In the genomic region with DNA sequence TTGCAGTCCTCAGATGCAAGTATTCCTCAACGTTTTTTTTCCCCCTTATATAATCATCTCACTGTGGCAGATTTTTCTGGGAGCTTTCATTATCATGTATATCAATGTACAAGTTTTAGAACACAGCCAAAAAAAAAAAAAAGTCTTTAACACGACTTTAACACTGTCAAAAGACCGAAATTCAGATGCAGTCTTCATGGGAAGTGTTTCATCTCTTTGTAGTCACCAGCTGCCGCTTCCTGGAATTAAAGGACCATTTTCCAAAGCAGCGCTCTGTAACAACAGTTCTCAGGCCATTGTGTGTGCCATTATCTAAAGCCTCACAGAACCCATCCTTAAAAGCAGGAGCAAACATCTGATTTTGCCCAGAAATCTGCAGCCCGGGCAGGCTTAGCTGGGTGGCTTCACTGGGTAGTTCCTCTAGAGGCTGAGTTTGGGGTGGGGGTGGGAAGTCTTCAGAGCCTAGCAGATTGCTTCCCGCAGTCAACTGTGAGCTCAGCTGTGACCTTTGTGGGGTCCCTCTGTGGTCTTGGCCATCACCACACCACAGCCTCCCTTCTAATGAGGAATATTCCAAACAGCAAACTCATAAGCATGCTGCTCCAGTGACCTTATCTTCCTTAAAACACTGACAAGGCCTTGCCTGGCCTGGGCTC, we compare ENCODE assay signal across 12 mouse cellular contexts. TPM values are rescaled to one million over a fixed set of nuclear protein-coding genes. Genes with fewer than 3 reads are reported as not detected.
DNase-seq lines count a peak whose midpoint lies in the region; ATAC-seq and TF ChIP-seq lines count a peak whose summit lies in the region.
"Had no signal": no experiment of that assay in that cellular context is flagged by ENCODE, and none has a peak within 500 bp of the region (broad histone marks: within the 10 kb centered on the region; RNA-seq: fewer than 3 reads in every experiment).

No protein-coding gene starts in this region.

- peak; percentile 63 for ATAC-seq in forebrain, postnatal 0 days
- no peak for ATAC-seq in midbrain, postnatal 0 days (ENCODE audit: low FRiP score)

- 0 out of 2 replicates have a peak, but pooled peaks cover 8% of the 10 kb centered on the region for H3K4me1 ChIP-seq in forebrain, postnatal 0 days (ENCODE audit: insufficient read depth)
- 0 out of 2 replicates have a peak, but pooled peaks cover 8% of the 10 kb centered on the region for H3K4me1 ChIP-seq in midbrain, postnatal 0 days (ENCODE audit: insufficient read depth, low read length)
- H3K4me1 ChIP-seq in thymus, adult 2 months (replicated peaks; ENCODE audit: control insufficient read depth, insufficient read depth, low read length) = no peaks in the 10 kb centered on the region

- DNase-seq in embryo, embryonic 10.5 days (ENCODE audit: low spot score) = peak; percentile 7
- no peak for DNase-seq in embryo, embryonic 9.5 days (ENCODE audit: extremely low spot score)
- peak; percentile 33 to 35 for DNase-seq in layer of hippocampus, postnatal 14 days (ENCODE audit: low spot score in 2 of 2)
- no peak for DNase-seq in layer of hippocampus, adult 9-11 months
- no peak for DNase-seq in forebrain, postnatal 0 days
- no peak for DNase-seq in midbrain, postnatal 0 days (ENCODE audit: low spot score)
- no peak for DNase-seq in thymus, adult 2 months
- DNase-seq in neural tube, embryonic 10.5 days (ENCODE audit: extremely low spot score, low spot score) = no peak
- DNase-seq: cerebellum, adult 2 months; gastrocnemius, postnatal 10 days; lung, postnatal 4 days had no signal

- H3K27me3 ChIP-seq in forebrain, postnatal 0 days (ENCODE audit: insufficient read depth, low read length) = no peaks in the 10 kb centered on the region
- H3K27me3 ChIP-seq in midbrain, postnatal 0 days (ENCODE audit: insufficient read depth, low read length) = no peaks in the 10 kb centered on the region
- no peaks in the 10 kb centered on the region for H3K27me3 ChIP-seq in thymus, adult 2 months (ENCODE audit: control insufficient read depth, insufficient read depth, low read length)
- H3K27me3 ChIP-seq: limb, embryonic 13.5 days had no signal

- no peak for TF ChIP-seq POLR2A in thymus, adult 2 months (IDR thresholded peaks at IDR 0.05; ENCODE audit: control insufficient read depth, extremely low read depth, insufficient read depth, low read length, poor library complexity)

- no peak for TF ChIP-seq CTCF in forebrain, postnatal 0 days (IDR thresholded peaks at IDR 0.05; ENCODE audit: low read depth)
- no peak for TF ChIP-seq CTCF in midbrain, postnatal 0 days (IDR thresholded peaks at IDR 0.05)
- TF ChIP-seq CTCF in thymus, adult 2 months (IDR thresholded peaks at IDR 0.05; ENCODE audit: borderline replicate concordance, control insufficient read depth, extremely low read depth, insufficient read depth, low read length, poor library complexity) = no peak

- H3K4me2 ChIP-seq in forebrain, postnatal 0 days (ENCODE audit: low read depth) = no peak overlapping the region
- no peak overlapping the region for H3K4me2 ChIP-seq in midbrain, postnatal 0 days (ENCODE audit: low read depth, low read length, poor library complexity, severe bottlenecking)
- H3K4me2 ChIP-seq: limb, embryonic 13.5 days had no signal

- no peaks in the 10 kb centered on the region for H3K36me3 ChIP-seq in forebrain, postnatal 0 days (ENCODE audit: insufficient read depth)
- no peaks in the 10 kb centered on the region for H3K36me3 ChIP-seq in midbrain, postnatal 0 days (ENCODE audit: insufficient read depth, low read length)
- no peaks in the 10 kb centered on the region for H3K36me3 ChIP-seq in thymus, adult 2 months (ENCODE audit: control insufficient read depth, insufficient read depth, low read length)
- H3K36me3 ChIP-seq: limb, embryonic 13.5 days had no signal

- no peak overlapping the region for H3K4me3 ChIP-seq in forebrain, postnatal 0 days (ENCODE audit: low read depth, low read length)
- no peak overlapping the region for H3K4me3 ChIP-seq in midbrain, postnatal 0 days (ENCODE audit: low read depth, low read length)
- no peak overlapping the region for H3K4me3 ChIP-seq in thymus, adult 2 months (ENCODE audit: control insufficient read depth, insufficient read depth, low read length)
- H3K4me3 ChIP-seq: limb, embryonic 13.5 days had no signal

- H3K27ac ChIP-seq in forebrain, postnatal 0 days (ENCODE audit: low read depth, low read length) = peak overlapping the region; percentile 82
- 0 out of 2 replicates have a peak overlapping the region, but pooled peaks have one; percentile 6 for H3K27ac ChIP-seq in midbrain, postnatal 0 days (ENCODE audit: low read depth, low read length)
- H3K27ac ChIP-seq in thymus, adult 2 months (ENCODE audit: control insufficient read depth, insufficient read depth, low read length) = no peak overlapping the region

- no peaks in the 10 kb centered on the region for H3K9me3 ChIP-seq in forebrain, postnatal 0 days (ENCODE audit: low read length)
- H3K9me3 ChIP-seq in midbrain, postnatal 0 days (ENCODE audit: low read length) = no peaks in the 10 kb centered on the region
- H3K9me3 ChIP-seq: limb, embryonic 13.5 days had no signal

- H3K9ac ChIP-seq in forebrain, postnatal 0 days = peak overlapping the region; percentile 28
- no peak overlapping the region; the same call in 1 of the 2 replicates for H3K9ac ChIP-seq in midbrain, postnatal 0 days (replicated peaks; ENCODE audit: low read length, poor library complexity, severe bottlenecking)
- H3K9ac ChIP-seq: limb, embryonic 13.5 days had no signal

- WGBS in forebrain, postnatal 0 days = 13% methylated on average over 7 of the region's 7 CpGs
- WGBS in midbrain, postnatal 0 days = 18% methylated on average over 7 of the region's 7 CpGs
- 58% methylated on average over 7 of the region's 7 CpGs for WGBS in thymus, adult 2 months

RNA-seq across cellular contexts. Expression of gene Strap, which starts 22.1 kb away (rescaled TPM):
- 100 to 1,000 TPM; 131 to 134 TPM for total RNA-seq in layer of hippocampus, postnatal 14 days (2021)
- 126 and 132 TPM in 2 replicates for total RNA-seq in forebrain, postnatal 0 days (2014; rRNA removed)
- polyA plus RNA-seq in forebrain, postnatal 0 days (2015; fragmentation: Nextera tagmentation; extraction: Ambion mirVana) = 190 and 204 TPM in 2 replicates
- total RNA-seq in midbrain, postnatal 0 days (2014; rRNA removed) = 80.9 and 105 TPM in 2 replicates
- polyA plus RNA-seq in midbrain, postnatal 0 days (2015; fragmentation: Nextera tagmentation; extraction: Ambion mirVana) = 164 and 166 TPM in 2 replicates
- polyA plus RNA-seq in thymus, adult 2 months (2012; rRNA removed) = 39.9 and 55.7 TPM in 2 replicates

RNA-seq across cellular contexts. Expression of gene Dera, which starts 41.6 kb away (rescaled TPM):
- 10 to 100 TPM; 10.7 TPM for total RNA-seq in layer of hippocampus, postnatal 14 days (2021)
- total RNA-seq in forebrain, postnatal 0 days (2014; rRNA removed) = 5.0 and 9.1 TPM in 2 replicates
- 10.6 and 11.0 TPM in 2 replicates for polyA plus RNA-seq in forebrain, postnatal 0 days (2015; fragmentation: Nextera tagmentation; extraction: Ambion mirVana)
- 7.3 and 8.7 TPM in 2 replicates for total RNA-seq in midbrain, postnatal 0 days (2014; rRNA removed)
- 14.2 and 15.6 TPM in 2 replicates for polyA plus RNA-seq in midbrain, postnatal 0 days (2015; fragmentation: Nextera tagmentation; extraction: Ambion mirVana)
- polyA plus RNA-seq in thymus, adult 2 months (2012; rRNA removed) = 27.7 and 28.0 TPM in 2 replicates

RNA-seq across cellular contexts. Expression of gene Eps8, which starts 58.1 kb away (rescaled TPM):
- total RNA-seq in layer of hippocampus, postnatal 14 days (2021) = 10 to 100 TPM; 52.1 to 59.3 TPM
- total RNA-seq in forebrain, postnatal 0 days (2014; rRNA removed) = 23.5 and 26.0 TPM in 2 replicates
- polyA plus RNA-seq in forebrain, postnatal 0 days (2015; fragmentation: Nextera tagmentation; extraction: Ambion mirVana) = 16.4 and 23.7 TPM in 2 replicates
- 27.2 and 28.8 TPM in 2 replicates for total RNA-seq in midbrain, postnatal 0 days (2014; rRNA removed)
- 29.9 and 34.3 TPM in 2 replicates for polyA plus RNA-seq in midbrain, postnatal 0 days (2015; fragmentation: Nextera tagmentation; extraction: Ambion mirVana)
- polyA plus RNA-seq in thymus, adult 2 months (2012; rRNA removed) = 1.8 and 2.5 TPM in 2 replicates

Comparison
In these comparisons a context has a peak if more than half of its experiments do, and no peak if none do; other contexts are left out.
1. DNase-seq: peak in embryo, embryonic 10.5 days (single experiment) and layer of hippocampus, postnatal 14 days (2 of 2); none in embryo, embryonic 9.5 days (single experiment), layer of hippocampus, adult 9-11 months (single experiment), forebrain, postnatal 0 days (single experiment), midbrain, postnatal 0 days (single experiment), thymus, adult 2 months (single experiment) and neural tube, embryonic 10.5 days (single experiment).